Mouse (Mus musculus) small intestine, adult 2 months (tissue): ENCODE results near the gene Mettl21e.

Source experiments
- CTCF ChIP-seq: fragments of 200-500 bp; IDR thresholded peaks from 2 replicates; pipeline ENCODE4 v1.5.1; 2012; ENCODE audit warnings: low read depth, mild to moderate bottlenecking, control low read depth, inconsistent platforms, low read length, moderate library complexity, mixed read lengths; ENCODE audit not compliant: insufficient replicate concordance, insufficient read length; ENCODE audit errors: extremely low read depth
- POLR2A ChIP-seq: fragments of 200-500 bp; IDR thresholded peaks from 2 replicates; pipeline ENCODE4 v1.6.1; 2012; ENCODE audit warnings: low read depth, mild to moderate bottlenecking, control low read depth, inconsistent platforms, low read length, moderate library complexity

GRCm38 (mm10) chr1:44186396-44186795 is 32.4 kb downstream of the Mettl21e start:
- no peak for TF ChIP-seq CTCF
- no peak for TF ChIP-seq POLR2A
